Mouse (Mus musculus) c-Kit-positive CD71-positive TER-119-positive erythroid progenitor cells, embryonic 14.5 days (primary cell): ENCODE data around the gene Gm49361.
A peak's percentile ranks its signal among the peaks of the same experiment; 100 is the strongest.

Source experiments
- DNase-seq: peaks from one replicate; pipeline ENCODE4 v3.0.0-alpha.2; 2013; ENCODE audit warnings: low spot score

Gm49361 gene

DNA sequence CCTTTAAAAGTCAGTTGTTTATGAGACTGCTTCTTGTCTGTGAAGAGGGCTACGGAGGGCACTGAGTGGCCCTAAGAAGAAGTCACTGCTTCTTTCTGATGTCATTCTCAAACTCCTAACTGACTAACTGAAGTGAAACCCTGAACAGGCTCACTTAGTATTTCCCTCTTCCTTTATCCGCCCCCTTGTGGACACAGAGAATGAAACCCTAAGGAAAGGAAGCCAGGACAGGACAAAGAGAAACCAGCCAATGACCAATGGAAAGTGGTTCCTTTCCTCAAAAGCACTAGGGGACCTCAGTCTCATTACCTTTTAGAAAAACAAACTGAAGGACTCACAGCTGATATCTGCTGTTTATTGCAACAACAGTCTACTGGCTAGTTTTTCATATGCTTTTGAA is 126.4 kb downstream of the Gm49361 start:
- DNase-seq: peak; percentile 34

DNA sequence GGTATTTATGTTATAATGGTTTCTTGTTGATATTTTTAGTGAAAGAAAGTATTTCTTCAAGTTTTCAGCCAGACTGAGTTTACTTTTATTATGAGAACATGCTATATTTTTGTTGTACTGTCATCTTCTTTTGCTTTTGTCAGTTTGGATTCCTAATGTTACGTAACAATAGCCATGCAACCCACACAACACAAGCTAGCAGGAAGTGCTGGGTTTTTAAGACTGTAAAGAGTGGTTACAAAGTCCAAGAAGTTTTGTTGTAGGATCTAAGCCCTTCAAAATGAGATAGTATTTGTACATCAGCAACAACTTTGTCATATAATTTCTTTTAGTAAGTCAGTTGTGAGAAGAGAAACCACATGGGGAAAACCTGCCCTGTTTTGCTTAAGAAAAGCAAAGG is 128.2 kb downstream of the Gm49361 start:
- no peak for DNase-seq

DNA sequence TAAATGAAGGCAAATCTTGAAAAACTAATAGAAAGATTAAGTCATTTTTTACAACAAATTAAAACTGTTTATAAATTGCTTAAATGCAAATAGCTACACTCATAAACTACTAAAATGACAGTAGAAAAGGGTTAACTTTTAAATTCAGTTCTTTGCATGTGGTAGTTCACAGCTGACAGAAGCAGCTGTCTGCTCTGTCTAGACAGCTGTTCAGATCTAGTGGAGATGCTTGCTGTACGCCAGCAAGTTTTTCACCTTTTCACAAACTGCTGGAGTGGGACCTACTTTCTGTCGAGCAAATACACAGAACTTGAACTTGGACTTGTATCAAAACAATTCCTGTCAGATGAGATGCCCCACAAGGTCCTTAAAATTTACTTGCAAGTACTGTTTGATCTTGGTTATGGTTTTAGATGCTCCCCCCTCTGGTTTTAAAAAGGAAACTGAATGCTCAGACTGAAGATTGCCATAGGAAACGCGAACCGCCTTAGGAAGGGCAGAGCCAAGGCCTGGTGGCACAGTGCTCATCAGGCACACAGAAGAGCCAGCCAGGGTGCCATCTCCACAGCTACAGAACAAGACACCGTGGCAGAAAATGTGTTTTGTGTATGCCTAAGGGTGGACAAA is 129.5 kb downstream of the Gm49361 start:
- DNase-seq: no peak

DNA sequence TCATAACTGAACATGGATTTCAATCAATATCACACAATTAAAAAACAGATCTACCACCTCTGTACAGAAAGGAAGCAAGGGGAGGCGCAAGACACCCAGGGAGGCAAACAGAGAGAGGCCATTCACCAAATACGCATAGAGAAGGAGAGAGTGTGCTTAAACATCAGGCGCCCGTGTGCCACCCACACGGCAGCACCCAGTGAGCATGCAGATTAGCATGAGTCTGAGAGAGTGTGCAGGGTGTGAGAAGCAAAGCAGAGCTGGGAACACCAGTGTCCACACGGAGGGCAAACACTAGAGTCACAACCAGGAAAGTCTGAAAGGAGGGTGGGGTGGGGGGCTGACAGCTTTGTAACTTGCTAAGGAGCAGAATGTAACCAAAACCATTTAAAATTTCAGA is 130.1 kb downstream of the Gm49361 start:
- DNase-seq: no peak

DNA sequence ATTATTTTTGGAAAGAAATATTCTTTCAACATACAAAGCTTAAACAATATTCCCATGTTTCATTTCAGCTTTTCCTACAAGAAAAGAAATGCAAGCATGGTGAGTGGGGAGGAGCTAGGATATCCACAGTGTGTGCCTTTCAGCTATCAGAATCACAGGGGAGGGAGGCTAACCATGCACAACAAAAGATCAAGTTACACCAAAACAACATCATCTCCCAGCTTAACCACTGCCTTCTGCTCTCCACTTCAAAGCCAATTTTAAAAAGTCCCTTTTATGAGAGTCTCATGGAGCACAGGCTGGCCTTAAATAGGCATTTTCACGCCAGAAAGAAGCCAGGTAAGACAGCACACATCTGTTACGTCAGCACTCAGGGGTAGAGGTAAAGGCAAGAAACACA is 134.9 kb downstream of the Gm49361 start:
- no peak for DNase-seq

DNA sequence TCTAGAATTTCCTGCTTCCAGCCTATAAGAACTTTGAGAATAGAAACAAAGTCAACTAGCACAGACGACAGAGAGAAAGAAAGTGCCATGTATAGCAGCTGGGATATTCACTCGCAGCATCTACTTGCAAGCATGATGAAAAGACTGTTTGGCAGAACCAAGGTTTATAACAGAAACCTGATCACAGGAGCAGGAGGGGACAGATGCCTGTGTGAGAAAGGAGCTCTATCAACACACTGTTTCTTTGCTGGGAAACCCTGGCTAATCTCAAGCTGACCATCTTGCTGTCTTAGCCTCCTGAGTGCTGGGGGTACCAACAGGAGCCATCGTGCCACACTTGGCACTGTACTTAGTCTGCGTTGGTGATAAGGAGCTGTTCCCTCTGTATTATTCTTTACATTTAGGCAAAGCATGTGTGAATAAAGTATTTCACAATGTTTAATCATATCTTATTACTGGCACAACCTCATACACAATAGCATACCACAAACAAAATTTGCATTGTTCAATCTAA is 136.0 kb downstream of the Gm49361 start:
- DNase-seq: no peak

DNA sequence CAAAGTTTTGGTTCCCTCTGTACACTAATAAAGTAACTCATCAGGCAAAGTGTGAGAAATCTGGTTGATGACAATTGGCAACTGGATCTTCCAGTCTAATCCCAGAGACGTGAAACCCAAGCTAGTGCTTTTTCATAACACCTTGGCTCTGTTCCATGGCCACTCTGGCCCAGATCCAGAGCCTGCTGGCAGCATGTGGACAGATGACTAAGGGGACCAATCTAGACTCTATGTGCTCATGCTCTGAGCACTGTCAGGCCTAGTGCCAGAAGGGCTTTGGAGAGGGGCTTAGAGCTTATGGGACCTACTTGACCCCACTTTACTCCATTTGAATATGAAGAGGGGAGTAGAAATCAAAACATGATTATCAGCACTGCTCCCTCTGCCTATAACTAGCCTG is 138.4 kb downstream of the Gm49361 start:
- DNase-seq: no peak

DNA sequence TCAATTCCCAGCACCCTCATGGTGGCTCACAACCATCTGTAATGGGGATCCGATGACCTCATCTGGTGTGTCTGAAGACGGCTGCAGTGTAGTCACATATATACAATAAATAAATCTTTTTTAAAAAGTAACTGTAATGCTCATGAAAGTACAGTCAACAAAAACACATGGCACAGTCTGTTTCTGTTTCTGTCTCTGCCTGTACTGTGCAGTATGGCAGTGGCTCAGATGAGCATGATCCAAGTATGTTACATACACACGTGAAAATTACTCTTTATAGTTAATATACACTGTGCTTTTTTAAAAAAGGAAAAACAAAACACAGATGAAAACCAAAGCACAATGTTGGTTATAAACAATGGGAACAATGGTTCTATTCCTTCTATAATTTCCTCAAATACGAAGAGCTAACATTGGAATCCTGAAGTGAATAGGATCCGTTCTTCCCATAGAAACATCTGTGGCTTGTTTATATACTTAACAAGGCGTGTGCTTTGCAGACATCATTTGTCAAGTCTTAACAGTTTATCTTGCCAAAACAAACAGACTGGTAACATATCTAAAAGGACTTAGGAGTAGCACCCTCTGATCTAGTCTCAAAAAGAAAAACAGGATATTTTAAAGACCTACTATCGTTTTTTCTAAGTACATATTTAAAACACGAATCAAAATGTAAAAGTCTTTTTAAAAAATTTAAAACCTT is 139.1 kb downstream of the Gm49361 start:
- DNase-seq: no peak

DNA sequence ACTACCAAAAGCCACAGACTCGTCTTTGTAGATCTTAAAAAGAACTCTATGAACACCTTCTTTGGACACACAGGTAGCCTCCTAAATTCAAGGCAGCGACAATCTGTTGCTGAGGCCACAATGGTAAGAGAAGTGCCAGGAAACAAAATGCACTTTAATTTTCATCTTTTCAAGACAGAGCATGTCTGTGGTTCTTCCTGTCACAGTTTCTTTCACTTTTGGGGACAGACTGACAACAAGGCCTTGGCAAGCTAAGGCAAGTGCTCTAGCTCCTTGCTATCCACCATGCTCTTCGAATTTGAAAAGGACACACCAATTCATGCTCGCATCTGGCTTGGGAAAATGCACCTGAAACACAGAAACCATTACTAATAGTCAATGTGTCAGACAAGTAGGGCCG is 152.6 kb downstream of the Gm49361 start:
- DNase-seq: no peak
